Mouse (Mus musculus) cerebellum, adult 2 months (tissue): ENCODE measurements around the gene Ino80d.

Experiments
- CTCF ChIP-seq: fragments of 200-500 bp; IDR thresholded peaks from 2 replicates; pipeline ENCODE4 v1.5.1; 2011; ENCODE audit warnings: low read depth, mild to moderate bottlenecking, control low read depth, low read length, moderate library complexity, borderline replicate concordance; ENCODE audit not compliant: insufficient read depth
- POLR2A ChIP-seq: fragments of 200-500 bp; IDR thresholded peaks from 2 replicates; pipeline ENCODE4 v1.6.1; 2011; ENCODE audit warnings: low read length, control low read depth, borderline replicate concordance; ENCODE audit not compliant: insufficient read depth

DNA sequence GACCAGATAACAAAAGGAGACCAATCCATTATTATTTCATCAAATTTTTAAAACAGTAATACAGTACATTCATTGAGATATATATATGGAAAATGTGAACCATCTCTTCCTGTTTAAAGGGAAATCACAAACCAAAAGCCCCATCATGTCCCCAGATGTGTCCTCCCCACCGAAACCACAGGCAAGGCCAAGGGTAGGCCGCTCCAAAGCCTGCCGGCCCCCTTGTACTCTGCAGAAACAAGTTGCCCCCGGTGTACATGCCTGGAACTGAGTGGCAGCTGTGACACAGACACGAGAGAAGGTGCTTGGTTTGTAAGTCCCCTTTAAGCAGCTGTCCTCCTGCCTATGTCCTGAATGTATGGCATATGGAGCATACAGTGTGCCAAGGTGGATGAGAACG, 66.5 kb downstream of the Ino80d start:
- TF ChIP-seq POLR2A (no peak), CTCF (no peak)
